Mouse (Mus musculus) hematopoietic stem cell, adult 5-6 weeks (primary cell): ENCODE measurements around the gene Paip2b. TPM values are rescaled to one million over a fixed set of nuclear protein-coding genes. Genes with fewer than 3 reads are reported as not detected.
A peak's percentile ranks its signal among the peaks of the same experiment; 100 is the strongest.
"Not testable (repeated sequence)": the region's sequence is repeated elsewhere in the genome, so short reads cannot be mapped to it uniquely, and the experiment has no call there.

Experiments used
- ATAC-seq, 2 experiments: fragments of 125-278 bp in 1 of 2; replicated peaks in 1 of 2; 2 replicates each; pipeline ENCODE4 v1.8.0; 2016 to 2017; ENCODE audit warnings: inconsistent platforms in 2 of 2, mild to moderate bottlenecking in 2 of 2, moderate number of reproducible peaks in 2 of 2, low read depth in 1 of 2, moderate TSS enrichment in 1 of 2; ENCODE audit not compliant: low FRiP score in 2 of 2, poor library complexity in 2 of 2, severe bottlenecking in 2 of 2, insufficient read depth in 1 of 2, low TSS enrichment in 1 of 2
- total RNA-seq: library from RNA; stranded (forward); fragments of 172-1452, 232-1000 nt; gene quantifications from 2 replicates; pipeline ENCODE4 v1.2.3, GENCODE M21; 2017

Paip2b gene
- 24.9 and 35.6 TPM in 2 replicates for total RNA-seq

- peak; percentile 98 to 99 for ATAC-seq
Observed at GRCm38 (mm10) chr6:83831606-83832123, at the start of gene Paip2b. Gene Paip2b, minus strand, starts transcription at chr6:83831741.

GRCm38 (mm10) chr6:83879815-83880214 lies 48.3 kb upstream of the Paip2b start:
- ATAC-seq, result no peak

- peak; percentile 57 to 65 for ATAC-seq
Observed at GRCm38 (mm10) chr6:83867598-83868585, 36.4 kb upstream of the Paip2b start.

- peak; percentile 94 to 97 for ATAC-seq
Observed at GRCm38 (mm10) chr6:83866954-83867597, 35.5 kb upstream of the Paip2b start, which contains the start of gene Zfp638. Gene Zfp638, plus strand, starts transcription at chr6:83867109.

- no peak for ATAC-seq
Observed at GRCm38 (mm10) chr6:83866423-83866822, 34.9 kb upstream of the Paip2b start.

GRCm38 (mm10) chr6:83863538-83863937 lies 32.0 kb upstream of the Paip2b start:
- ATAC-seq, result no peak

GRCm38 (mm10) chr6:83860033-83860432 lies 28.5 kb upstream of the Paip2b start:
- no peak for ATAC-seq

- no peak for ATAC-seq
Observed at GRCm38 (mm10) chr6:83857476-83857875, 25.9 kb upstream of the Paip2b start.

GRCm38 (mm10) chr6:83849446-83849845 lies 17.9 kb upstream of the Paip2b start:
- ATAC-seq, result no peak

GRCm38 (mm10) chr6:83846141-83846540 lies 14.6 kb upstream of the Paip2b start:
- ATAC-seq, result no peak

- ATAC-seq, result no peak; a peak in 1 of 4 replicates
Observed at GRCm38 (mm10) chr6:83844913-83845312, 13.4 kb upstream of the Paip2b start.

- ATAC-seq, result no peak
Observed at GRCm38 (mm10) chr6:83840086-83840485, 8.5 kb upstream of the Paip2b start.

- ATAC-seq, result no peak
Observed at GRCm38 (mm10) chr6:83838046-83838445, 6.5 kb upstream of the Paip2b start.

GRCm38 (mm10) chr6:83836826-83837225 lies 5.3 kb upstream of the Paip2b start:
- no peak for ATAC-seq

GRCm38 (mm10) chr6:83832393-83832792 lies 852 bp upstream of the Paip2b start:
- ATAC-seq, result not testable (repeated sequence)

GRCm38 (mm10) chr6:83830941-83831605 lies 468 bp downstream of the Paip2b start:
- peak; percentile 3 to 31; a peak in 2 of 4 replicates for ATAC-seq

GRCm38 (mm10) chr6:83821856-83822255 lies 9.7 kb downstream of the Paip2b start:
- no peak for ATAC-seq
